10 mouse cellular contexts compared by ENCODE assay signal in the genomic region with DNA sequence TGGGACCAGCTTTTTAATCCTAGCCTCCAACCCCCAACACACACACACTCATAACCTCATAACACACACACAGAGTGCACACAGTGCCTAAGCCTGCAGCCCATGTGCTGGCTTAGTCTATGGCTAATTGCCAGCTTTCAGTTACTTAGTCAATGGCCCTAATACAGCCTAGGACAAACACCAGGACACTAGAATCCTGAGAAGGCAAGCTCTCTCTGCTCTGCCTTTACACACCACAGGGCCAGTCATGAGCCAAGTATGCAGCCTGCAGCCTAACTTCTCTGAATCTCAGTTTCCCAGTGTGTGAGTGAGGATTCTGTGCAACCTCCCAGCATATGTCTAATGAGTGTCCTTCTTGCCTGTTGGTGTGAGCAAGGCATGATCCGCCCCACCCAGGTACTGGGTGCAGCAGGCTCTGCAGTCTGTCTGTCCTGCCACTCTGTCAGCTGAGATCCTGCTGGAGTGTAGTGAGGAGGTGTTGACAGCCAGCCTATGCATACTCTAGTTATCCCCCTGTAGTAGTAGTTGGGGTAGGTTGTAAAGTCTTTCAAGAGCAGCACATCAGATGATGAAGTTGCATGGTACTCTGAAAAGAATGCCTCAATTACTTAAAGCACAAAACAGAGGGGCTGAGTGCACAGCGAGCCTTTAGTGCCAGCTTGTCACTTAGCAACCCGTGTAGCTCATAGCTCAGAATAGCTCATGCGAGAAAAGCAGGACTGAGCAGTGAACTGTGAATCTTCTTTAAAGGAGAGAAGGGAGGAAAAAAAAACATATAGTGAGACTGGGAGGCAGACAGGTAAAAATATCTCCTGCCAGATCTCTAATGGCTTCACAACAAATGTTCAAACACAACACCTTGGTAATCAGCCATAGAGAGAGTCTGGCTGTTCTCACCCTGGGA. TPM values are rescaled to one million over a fixed set of nuclear protein-coding genes. Genes with fewer than 3 reads are reported as not detected.
DNase-seq lines count a peak whose midpoint lies in the region; ATAC-seq lines count a peak whose summit lies in the region.
"Had no signal": no experiment of that assay in that cellular context is flagged by ENCODE, and none has a peak within 500 bp of the region (broad histone marks: within the 10 kb centered on the region; RNA-seq: fewer than 3 reads in every experiment).

No protein-coding gene starts in this region.

- H3K4me1 ChIP-seq in heart, embryonic 13.5 days: peaks cover 36% of the 10 kb centered on the region
- peaks cover 49% of the 10 kb centered on the region for H3K4me1 ChIP-seq in forebrain, embryonic 15.5 days
- peaks cover 25% of the 10 kb centered on the region for H3K4me1 ChIP-seq in kidney, embryonic 16.5 days (ENCODE audit: insufficient read depth, low read length)
- peaks cover 34% of the 10 kb centered on the region for H3K4me1 ChIP-seq in neural tube, embryonic 15.5 days

- 35% methylated on average over 4 of the region's 4 CpGs for WGBS in heart, embryonic 13.5 days
- 12% methylated on average over 4 of the region's 4 CpGs for WGBS in forebrain, embryonic 15.5 days
- WGBS in kidney, embryonic 16.5 days: 33% methylated on average over 4 of the region's 4 CpGs
- WGBS in neural tube, embryonic 15.5 days: 16% methylated on average over 4 of the region's 4 CpGs

- peak; percentile 47; the same call in 1 of the 2 replicates for ATAC-seq in heart, embryonic 13.5 days (ENCODE audit: extremely low read depth, insufficient number of reproducible peaks, low FRiP score, low TSS enrichment)
- ATAC-seq in forebrain, embryonic 15.5 days (replicated peaks): peak; percentile 77
- ATAC-seq in kidney, embryonic 16.5 days (ENCODE audit: low FRiP score, low TSS enrichment): peak; percentile 94
- peak; percentile 56; the same call in 1 of the 2 replicates for ATAC-seq in neural tube, embryonic 15.5 days (ENCODE audit: low FRiP score)
- no peak for ATAC-seq in erythroid progenitor cell, adult 5-6 weeks (replicated peaks; ENCODE audit: low FRiP score, poor library complexity, severe bottlenecking)

- H3K36me3 ChIP-seq in heart, embryonic 13.5 days: peaks cover 3% of the 10 kb centered on the region; the same call in 1 of the 2 replicates
- H3K36me3 ChIP-seq in forebrain, embryonic 15.5 days: no peaks in the 10 kb centered on the region
- no peaks in the 10 kb centered on the region for H3K36me3 ChIP-seq in kidney, embryonic 16.5 days (ENCODE audit: insufficient read depth, low read length)
- no peaks in the 10 kb centered on the region for H3K36me3 ChIP-seq in neural tube, embryonic 15.5 days

- peak overlapping the region; percentile 35 for H3K9ac ChIP-seq in heart, embryonic 13.5 days
- H3K9ac ChIP-seq in forebrain, embryonic 15.5 days (replicated peaks): 0 out of 2 replicates have a peak overlapping the region, but pooled peaks have one; percentile 17
- H3K9ac ChIP-seq in kidney, embryonic 16.5 days (replicated peaks; ENCODE audit: low read length): 0 out of 2 replicates have a peak overlapping the region, but pooled peaks have one; percentile 11
- H3K9ac ChIP-seq in neural tube, embryonic 15.5 days (replicated peaks): no peak overlapping the region
- H3K9ac ChIP-seq: liver, embryonic 14.5 days had no signal

- peak overlapping the region; percentile 80 for H3K27ac ChIP-seq in heart, embryonic 13.5 days (replicated peaks)
- peak overlapping the region; percentile 77 for H3K27ac ChIP-seq in forebrain, embryonic 15.5 days (replicated peaks)
- H3K27ac ChIP-seq in kidney, embryonic 16.5 days (ENCODE audit: low read length): peak overlapping the region; percentile 64
- H3K27ac ChIP-seq in neural tube, embryonic 15.5 days (replicated peaks): peak overlapping the region; percentile 65
- H3K27ac ChIP-seq: liver, embryonic 14.5 days had no signal

- DNase-seq in heart, postnatal 4 days: no peak
- no peak for DNase-seq in adrenal gland, postnatal 14 days
- no peak for DNase-seq in cerebellum, adult 8-10 months

- H3K27me3 ChIP-seq in heart, embryonic 13.5 days (replicated peaks): no peaks in the 10 kb centered on the region
- H3K27me3 ChIP-seq in forebrain, embryonic 15.5 days: no peaks in the 10 kb centered on the region
- H3K27me3 ChIP-seq in kidney, embryonic 16.5 days (ENCODE audit: insufficient read depth, low read length): peaks cover 3% of the 10 kb centered on the region; the same call in 1 of the 2 replicates
- peaks cover 3% of the 10 kb centered on the region; the same call in 1 of the 2 replicates for H3K27me3 ChIP-seq in neural tube, embryonic 15.5 days (replicated peaks)

- no peak overlapping the region for H3K4me3 ChIP-seq in heart, embryonic 13.5 days
- H3K4me3 ChIP-seq in forebrain, embryonic 15.5 days: no peak overlapping the region
- H3K4me3 ChIP-seq in kidney, embryonic 16.5 days (ENCODE audit: low read length): no peak overlapping the region
- H3K4me3 ChIP-seq in neural tube, embryonic 15.5 days (replicated peaks): no peak overlapping the region

- H3K9me3 ChIP-seq in heart, embryonic 13.5 days: peaks cover 6% of the 10 kb centered on the region
- H3K9me3 ChIP-seq in forebrain, embryonic 15.5 days: no peaks in the 10 kb centered on the region
- peaks cover 1% of the 10 kb centered on the region; the same call in 1 of the 2 replicates for H3K9me3 ChIP-seq in kidney, embryonic 16.5 days (ENCODE audit: low read length)
- H3K9me3 ChIP-seq in neural tube, embryonic 15.5 days (replicated peaks): no peaks in the 10 kb centered on the region

- H3K4me2 ChIP-seq in heart, embryonic 13.5 days: peak overlapping the region; percentile 30
- H3K4me2 ChIP-seq in forebrain, embryonic 15.5 days (replicated peaks): 0 out of 2 replicates have a peak overlapping the region, but pooled peaks have one; percentile 10
- H3K4me2 ChIP-seq in kidney, embryonic 16.5 days (replicated peaks; ENCODE audit: low read depth, low read length): 0 out of 2 replicates have a peak overlapping the region, but pooled peaks have one; percentile 15
- H3K4me2 ChIP-seq in neural tube, embryonic 15.5 days: no peak overlapping the region

RNA-seq across cellular contexts. Expression of a gene that starts 12.1 kb away (rescaled TPM):
- polyA plus RNA-seq in heart, embryonic 13.5 days (2015; fragmentation: Nextera tagmentation; extraction: Ambion mirVana): 4.1 and 4.7 TPM in 2 replicates
- 1 to 10 TPM; 4.7 to 5.2 TPM for total RNA-seq in heart, postnatal 4 days (2021)
- 17.2 and 19.6 TPM in 2 replicates for polyA plus RNA-seq in forebrain, embryonic 15.5 days (2015; fragmentation: Nextera tagmentation; extraction: Ambion mirVana)
- polyA plus RNA-seq in kidney, embryonic 16.5 days (2015; fragmentation: Nextera tagmentation; extraction: Ambion mirVana): 2.8 and 3.8 TPM in 2 replicates
- polyA plus RNA-seq in neural tube, embryonic 15.5 days (2015; fragmentation: Nextera tagmentation; extraction: Ambion mirVana): 13.9 and 16.9 TPM in 2 replicates
- not detected in 2 replicates for total RNA-seq in erythroid progenitor cell, adult 5-6 weeks (2015; ENCODE audit: low replicate concordance)
- not detected in 2 replicates for total RNA-seq in erythroid progenitor cell, adult 5-6 weeks (2017; ENCODE audit: low replicate concordance)
- 3.1 and 3.3 TPM in 2 replicates for total RNA-seq in adrenal gland, postnatal 14 days (2021)

RNA-seq across cellular contexts. Expression of a gene that starts 46.4 kb away (rescaled TPM):
- polyA plus RNA-seq in heart, embryonic 13.5 days (2015; fragmentation: Nextera tagmentation; extraction: Ambion mirVana): 0.06 and 0.07 TPM in 2 replicates
- under 1 TPM; 0.21 to 0.61 TPM for total RNA-seq in heart, postnatal 4 days (2021)
- 1.6 and 1.8 TPM in 2 replicates for polyA plus RNA-seq in forebrain, embryonic 15.5 days (2015; fragmentation: Nextera tagmentation; extraction: Ambion mirVana)
- polyA plus RNA-seq in kidney, embryonic 16.5 days (2015; fragmentation: Nextera tagmentation; extraction: Ambion mirVana): 0.15 and 0.24 TPM in 2 replicates
- 9.1 TPM in 2 replicates for polyA plus RNA-seq in neural tube, embryonic 15.5 days (2015; fragmentation: Nextera tagmentation; extraction: Ambion mirVana)
- total RNA-seq in erythroid progenitor cell, adult 5-6 weeks (2015; ENCODE audit: low replicate concordance): not detected in 2 replicates
- not detected in 2 replicates for total RNA-seq in erythroid progenitor cell, adult 5-6 weeks (2017; ENCODE audit: low replicate concordance)
- total RNA-seq in adrenal gland, postnatal 14 days (2021): 7.4 and 8.1 TPM in 2 replicates
- total RNA-seq: hematopoietic stem cell, adult 5-6 weeks had no signal
- polyA plus RNA-seq: liver, embryonic 14.5 days had no signal

RNA-seq across cellular contexts. Expression of a gene that starts 49.2 kb away (rescaled TPM):
- not detected in 2 replicates for polyA plus RNA-seq in heart, embryonic 13.5 days (2015; fragmentation: Nextera tagmentation; extraction: Ambion mirVana)
- total RNA-seq in heart, postnatal 4 days (2021): not detected
- polyA plus RNA-seq in forebrain, embryonic 15.5 days (2015; fragmentation: Nextera tagmentation; extraction: Ambion mirVana): 0.13 TPM in 1 of 2 replicates, not detected in the other
- polyA plus RNA-seq in kidney, embryonic 16.5 days (2015; fragmentation: Nextera tagmentation; extraction: Ambion mirVana): not detected in 2 replicates
- polyA plus RNA-seq in neural tube, embryonic 15.5 days (2015; fragmentation: Nextera tagmentation; extraction: Ambion mirVana): not detected in 2 replicates
- total RNA-seq in erythroid progenitor cell, adult 5-6 weeks (2015; ENCODE audit: low replicate concordance): not detected in 2 replicates
- not detected in 2 replicates for total RNA-seq in erythroid progenitor cell, adult 5-6 weeks (2017; ENCODE audit: low replicate concordance)
- not detected in 2 replicates for total RNA-seq in adrenal gland, postnatal 14 days (2021)
- total RNA-seq: hematopoietic stem cell, adult 5-6 weeks had no signal
- polyA plus RNA-seq: liver, embryonic 14.5 days had no signal
